Mouse (Mus musculus) testis, adult 2 months (tissue): Measurements from ENCODE around the gene Nkain2. TPM values are rescaled to one million over a fixed set of nuclear protein-coding genes. Genes with fewer than 3 reads are reported as not detected.
"Not testable (repeated sequence)": the region's sequence is repeated elsewhere in the genome, so short reads cannot be mapped to it uniquely, and the experiment has no call there.

ENCODE experiments used
- H3K27ac ChIP-seq: fragments of 200-500 bp; 2 replicates; pipeline ENCODE4 v1.5.1; 2012; ENCODE audit warnings: low read depth, low read length; ENCODE audit not compliant: control insufficient read depth, insufficient read depth
- H3K27me3 ChIP-seq: fragments of 200-500 bp; 2 replicates; pipeline ENCODE4 v1.6.1; 2012; ENCODE audit warnings: mild to moderate bottlenecking, low read length, moderate library complexity; ENCODE audit not compliant: control insufficient read depth, insufficient read depth
- H3K36me3 ChIP-seq: fragments of 200-500 bp; 2 replicates; pipeline ENCODE4 v1.6.1; 2012; ENCODE audit warnings: mild to moderate bottlenecking, low read length; ENCODE audit not compliant: control insufficient read depth, insufficient read depth
- H3K4me1 ChIP-seq: fragments of 200-500 bp; 2 replicates; pipeline ENCODE4 v1.6.1; 2012; ENCODE audit warnings: low read length; ENCODE audit not compliant: control insufficient read depth, insufficient read depth
- H3K4me3 ChIP-seq: fragments of 200-500 bp; 2 replicates; pipeline ENCODE4 v1.5.1; 2012; ENCODE audit warnings: low read depth, mild to moderate bottlenecking, low read length, moderate library complexity, mixed read lengths; ENCODE audit not compliant: control insufficient read depth
- CTCF ChIP-seq: fragments of 200-500 bp; IDR thresholded peaks from 2 replicates; pipeline ENCODE4 v1.5.1; 2012; ENCODE audit warnings: low read depth, mild to moderate bottlenecking, inconsistent platforms, low read length, moderate library complexity; ENCODE audit not compliant: control insufficient read depth, insufficient read depth, insufficient replicate concordance
- POLR2A ChIP-seq: fragments of 200-500 bp; IDR thresholded peaks from 2 replicates; pipeline ENCODE4 v1.6.1; 2012; ENCODE audit warnings: low read depth, mild to moderate bottlenecking, inconsistent platforms, low read length, moderate library complexity; ENCODE audit not compliant: control insufficient read depth
- polyA plus RNA-seq: library from polyadenylated mRNA; depleted of rRNA; stranded (reverse); fragments of >200 nt; gene quantifications from 2 replicates; pipeline ENCODE4 v1.2.3, GENCODE M21; 2012

Gene Nkain2
- polyA plus RNA-seq, 1 experiment = 0.98 TPM

DNA sequence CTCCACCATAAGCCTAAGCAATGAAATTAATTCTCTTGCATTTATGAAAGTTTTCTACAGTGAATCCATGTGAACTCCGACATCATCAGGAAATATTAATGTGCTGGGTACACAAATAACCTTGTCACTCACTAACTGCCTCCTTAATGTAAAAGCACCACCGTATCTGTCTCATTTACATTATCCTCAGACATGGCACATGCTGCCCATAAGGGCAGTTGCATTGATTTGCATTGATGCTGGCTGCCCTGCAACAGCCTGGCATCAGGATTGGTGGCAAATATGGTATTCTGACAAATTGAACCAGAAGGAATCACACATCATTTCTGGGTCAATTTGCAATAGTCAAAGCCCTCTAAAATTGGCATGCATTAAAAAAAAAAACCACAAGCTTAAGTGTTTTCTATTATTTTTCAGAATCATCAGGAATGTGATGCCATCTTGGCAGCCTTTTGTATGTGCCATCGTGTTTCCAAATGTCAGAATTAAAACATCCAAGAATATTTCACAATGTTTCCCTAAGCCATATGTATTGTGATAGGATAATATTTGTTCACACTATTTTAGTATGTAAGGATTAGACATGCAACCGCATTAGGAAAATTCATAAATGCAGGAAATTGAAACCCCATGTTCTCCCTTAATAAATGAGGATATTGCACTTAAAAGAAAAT lies 74.9 kb downstream of the Nkain2 start:
- no peaks in the 10 kb centered on the region for H3K27me3 ChIP-seq
- H3K36me3 ChIP-seq = no peaks in the 10 kb centered on the region
- no peaks in the 10 kb centered on the region for H3K4me1 ChIP-seq
- no peak overlapping the region for H3K27ac ChIP-seq
- H3K4me3 ChIP-seq = no peak overlapping the region
- no peak for TF ChIP-seq CTCF
- TF ChIP-seq POLR2A = no peak

DNA sequence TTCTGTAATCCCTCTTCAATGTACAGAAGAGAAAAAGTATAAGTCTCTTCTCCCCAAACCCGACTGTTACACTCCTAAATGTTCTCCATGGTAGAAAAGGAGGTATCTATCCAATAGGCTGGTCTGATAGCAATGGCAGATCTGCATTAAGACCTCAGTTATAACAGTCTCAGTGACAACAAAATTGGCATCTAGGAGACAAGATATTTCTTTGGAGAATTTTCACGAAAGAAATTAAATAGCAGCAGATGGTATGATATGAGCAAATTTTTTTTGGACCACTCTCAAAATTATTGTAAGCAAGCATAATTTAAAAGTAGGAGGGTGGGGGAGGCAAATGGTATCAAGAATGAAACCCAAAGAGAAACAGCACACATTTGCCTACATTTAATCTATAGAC lies 94.0 kb downstream of the Nkain2 start:
- Histone ChIP-seq H3K27me3 (no peaks in the 10 kb centered on the region), H3K27ac (no peak overlapping the region)
- no peak for TF ChIP-seq CTCF
- TF ChIP-seq POLR2A = no peak

DNA sequence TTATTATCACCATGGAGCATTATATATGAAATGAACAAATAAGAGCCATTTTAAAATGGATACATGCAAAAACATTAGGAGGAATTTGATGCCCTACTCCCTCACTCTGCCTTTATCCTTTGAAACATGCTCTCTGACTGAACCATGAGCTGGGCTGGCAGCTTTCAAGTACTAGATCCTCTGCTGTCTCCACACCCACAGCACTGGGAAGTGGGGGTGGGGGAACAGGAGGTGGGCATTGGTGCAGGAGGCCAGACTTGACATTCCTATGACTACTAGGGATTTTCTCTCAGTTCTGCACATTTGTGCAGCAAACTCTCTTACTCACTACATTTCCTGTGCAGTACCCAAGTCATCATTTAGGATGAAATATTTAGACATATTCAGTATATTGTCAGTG lies 99.7 kb downstream of the Nkain2 start:
- no peak overlapping the region for H3K27ac ChIP-seq
- no peaks in the 10 kb centered on the region for H3K36me3 ChIP-seq
- TF ChIP-seq CTCF = no peak
- no peak for TF ChIP-seq POLR2A
- no peaks in the 10 kb centered on the region for H3K27me3 ChIP-seq
- no peaks in the 10 kb centered on the region for H3K4me1 ChIP-seq
- no peak overlapping the region for H3K4me3 ChIP-seq

More for the DNA sequence above, 94.0 kb downstream of the Nkain2 start:
- Histone ChIP-seq H3K4me3 (no peak overlapping the region), H3K36me3 (no peaks in the 10 kb centered on the region), H3K4me1 (no peaks in the 10 kb centered on the region)

DNA sequence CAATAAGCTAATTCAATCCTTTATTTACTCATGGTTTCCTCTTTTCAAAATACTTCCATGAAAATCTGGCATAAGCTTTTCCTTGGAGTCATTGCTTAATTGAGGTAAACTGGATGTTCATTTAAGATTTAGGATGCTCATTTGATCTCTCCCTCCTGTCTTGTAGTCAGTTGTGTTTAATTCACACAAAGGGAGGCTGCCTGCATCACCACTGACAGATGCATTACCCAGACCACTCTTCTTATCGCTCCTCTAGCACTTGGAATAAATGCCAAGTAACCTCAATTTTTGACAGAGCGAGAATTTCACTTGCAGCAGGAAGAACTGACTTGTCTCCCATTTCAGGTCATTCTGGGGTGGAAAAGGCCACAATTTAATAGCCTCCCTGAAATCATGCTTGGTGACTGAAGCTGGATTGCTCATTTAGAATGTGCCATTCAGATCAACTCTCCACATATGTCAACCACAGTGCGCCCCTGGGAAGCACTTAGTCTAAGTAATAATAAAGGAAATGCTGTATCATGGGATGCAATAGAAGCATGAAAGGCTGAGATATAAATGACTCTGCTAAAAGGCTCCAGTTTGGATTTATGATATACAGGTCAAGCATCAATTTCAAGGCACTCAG lies 107.4 kb downstream of the Nkain2 start:
- no peak for TF ChIP-seq CTCF
- no peak for TF ChIP-seq POLR2A
- Histone ChIP-seq H3K36me3 (no peaks in the 10 kb centered on the region), H3K4me1 (no peaks in the 10 kb centered on the region), H3K4me3 (no peak overlapping the region), H3K27me3 (no peaks in the 10 kb centered on the region), H3K27ac (no peak overlapping the region)

DNA sequence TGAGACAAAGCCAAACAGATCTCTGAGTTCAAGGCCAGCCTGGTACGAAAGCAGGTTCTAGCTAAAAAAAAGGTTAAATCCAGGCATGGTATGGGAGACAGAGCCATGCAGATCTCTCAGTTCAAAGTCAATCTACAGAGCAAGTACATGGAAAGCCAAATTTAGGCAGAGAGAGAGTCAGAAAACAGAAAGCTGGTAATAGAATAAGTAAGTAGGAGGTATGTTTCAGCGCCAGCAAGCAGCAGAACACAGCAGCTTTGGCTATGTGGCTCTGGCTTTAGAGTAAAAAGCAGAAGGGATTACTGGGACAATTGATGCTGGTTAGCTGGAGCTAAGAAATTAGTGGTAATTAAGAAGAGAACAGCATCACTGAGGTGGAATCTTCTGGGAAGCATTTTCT lies 151.3 kb downstream of the Nkain2 start:
- TF ChIP-seq CTCF (no peak), POLR2A (no peak)
- Histone ChIP-seq H3K4me1 (no peaks in the 10 kb centered on the region), H3K27ac (no peak overlapping the region), H3K4me3 (no peak overlapping the region), H3K27me3 (no peaks in the 10 kb centered on the region), H3K36me3 (no peaks in the 10 kb centered on the region)

DNA sequence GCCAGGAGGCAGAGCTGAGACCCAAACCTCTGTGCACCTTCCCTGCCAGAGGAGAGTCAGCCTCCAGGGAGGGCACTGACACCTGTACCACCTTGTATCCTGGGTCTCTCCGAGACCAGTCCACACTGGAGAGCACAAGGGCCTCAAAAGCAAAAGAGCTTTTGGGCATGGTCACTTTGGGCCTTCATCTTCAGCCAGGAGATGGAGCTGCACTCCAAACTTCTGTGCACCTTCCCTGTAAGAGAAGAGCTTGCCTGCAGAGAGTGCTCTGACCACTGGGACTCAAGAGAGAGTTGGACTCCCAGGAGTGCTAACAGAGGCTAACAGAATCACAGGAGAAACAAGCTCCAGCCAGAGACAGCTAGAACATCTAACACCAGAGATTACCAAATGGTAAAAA lies 183.7 kb downstream of the Nkain2 start:
- not testable (repeated sequence) for H3K27ac ChIP-seq, H3K27me3 ChIP-seq, H3K4me1 ChIP-seq, H3K4me3 ChIP-seq, H3K36me3 ChIP-seq

DNA sequence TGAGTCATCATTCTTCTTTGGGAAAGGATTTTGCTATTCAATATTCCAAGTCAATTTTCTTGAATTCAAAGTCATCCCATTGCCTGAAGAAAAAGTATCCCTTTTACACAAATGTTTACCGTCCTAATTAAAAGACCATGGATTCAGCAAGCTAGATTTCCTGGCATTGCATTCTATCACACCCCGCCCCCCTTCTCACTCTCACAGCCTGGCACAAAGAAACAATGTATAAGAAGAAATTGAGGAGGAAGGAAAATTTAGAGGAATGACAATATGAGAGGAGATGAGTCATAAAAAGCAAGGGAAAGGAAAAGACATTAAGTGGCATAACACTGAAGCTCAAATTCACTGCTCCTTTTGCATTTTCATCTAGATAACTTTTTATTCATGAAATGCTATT lies 193.6 kb downstream of the Nkain2 start:
- Histone ChIP-seq H3K27ac (no peak overlapping the region), H3K27me3 (no peaks in the 10 kb centered on the region), H3K4me1 (no peaks in the 10 kb centered on the region), H3K36me3 (no peaks in the 10 kb centered on the region), H3K4me3 (no peak overlapping the region)
- no peak for TF ChIP-seq CTCF

DNA sequence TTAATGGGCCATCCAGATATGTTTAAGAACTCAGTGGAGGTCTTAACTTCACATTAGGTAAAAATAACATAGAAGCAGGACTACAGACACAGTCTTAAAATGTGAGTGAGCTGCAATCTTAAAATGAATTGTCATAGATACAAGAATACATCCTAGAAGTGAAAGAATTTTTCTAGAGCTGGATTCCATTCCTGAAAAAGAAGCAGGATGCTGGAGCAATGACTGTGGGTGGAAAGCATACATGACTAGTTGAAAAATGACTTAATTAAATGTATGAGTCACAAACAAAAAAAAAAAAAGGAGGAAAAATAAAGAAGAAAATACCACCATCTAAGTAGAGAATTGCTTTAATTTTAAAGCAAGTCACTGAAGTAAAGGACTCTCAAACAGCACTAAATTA lies 205.7 kb downstream of the Nkain2 start:
- Histone ChIP-seq H3K4me1 (no peaks in the 10 kb centered on the region), H3K27me3 (no peaks in the 10 kb centered on the region), H3K27ac (no peak overlapping the region), H3K4me3 (no peak overlapping the region), H3K36me3 (no peaks in the 10 kb centered on the region)
- TF ChIP-seq POLR2A (no peak), CTCF (no peak)
